Mouse (Mus musculus): ENCODE data around the gene Fbxo7. TPM values are rescaled to one million over a fixed set of nuclear protein-coding genes. Genes with fewer than 3 reads are reported as not detected.

The Fbxo7 gene
- polyA plus RNA-seq, 1 experiment from 2014 or later = 16.6 TPM

GRCm38 (mm10) chr10:86065661-86066060 lies 43.9 kb downstream of the Fbxo7 start:
- peaks cover 7% of the 10 kb centered on the region for H3K4me1 ChIP-seq (ENCODE audit: control insufficient read depth, insufficient read depth, low read length)
- WGBS = 86% methylated on average over 1 of the region's 1 CpGs
- no peak overlapping the region for H3K9ac ChIP-seq (ENCODE audit: low read length)
- no peak overlapping the region for H3K27ac ChIP-seq (ENCODE audit: low read depth, low read length)
- no peaks in the 10 kb centered on the region; the same call in 1 of the 2 replicates for H3K9me3 ChIP-seq (ENCODE audit: control insufficient read depth, low read length)
- no peak overlapping the region for H3K4me2 ChIP-seq
- no peaks in the 10 kb centered on the region for H3K27me3 ChIP-seq (ENCODE audit: control insufficient read depth, insufficient read depth, low read length)
- no peaks in the 10 kb centered on the region for H3K36me3 ChIP-seq (ENCODE audit: control insufficient read depth, insufficient read depth, low read length)
- no peak overlapping the region for H3K4me3 ChIP-seq (ENCODE audit: low read depth, low read length)
- no peak for DNase-seq (ENCODE audit: low spot score, missing footprints)
- ATAC-seq (ENCODE audit: low FRiP score) = no peak

- 84% methylated on average over 5 of the region's 5 CpGs for WGBS
- no peak overlapping the region for H3K4me2 ChIP-seq
- H3K9me3 ChIP-seq (ENCODE audit: control insufficient read depth, low read length) = no peaks in the 10 kb centered on the region; the same call in 1 of the 2 replicates
- peaks cover 7% of the 10 kb centered on the region for H3K4me1 ChIP-seq (ENCODE audit: control insufficient read depth, insufficient read depth, low read length)
- ATAC-seq (ENCODE audit: low FRiP score) (no peak), DNase-seq (ENCODE audit: low spot score, missing footprints) (no peak)
- no peaks in the 10 kb centered on the region for H3K36me3 ChIP-seq (ENCODE audit: control insufficient read depth, insufficient read depth, low read length)
- no peak overlapping the region for H3K27ac ChIP-seq (ENCODE audit: low read depth, low read length)
- no peak overlapping the region for H3K9ac ChIP-seq (ENCODE audit: low read length)
- H3K4me3 ChIP-seq (ENCODE audit: low read depth, low read length) = no peak overlapping the region
- no peaks in the 10 kb centered on the region for H3K27me3 ChIP-seq (ENCODE audit: control insufficient read depth, insufficient read depth, low read length)
Observed at GRCm38 (mm10) chr10:86066651-86067050, 44.9 kb downstream of the Fbxo7 start.

GRCm38 (mm10) chr10:86067911-86068310 lies 46.1 kb downstream of the Fbxo7 start:
- H3K27ac ChIP-seq (ENCODE audit: low read depth, low read length) = no peak overlapping the region
- H3K27me3 ChIP-seq (ENCODE audit: control insufficient read depth, insufficient read depth, low read length) = no peaks in the 10 kb centered on the region
- no peak overlapping the region for H3K9ac ChIP-seq (ENCODE audit: low read length)
- H3K4me2 ChIP-seq = no peak overlapping the region
- DNase-seq (ENCODE audit: low spot score, missing footprints) (no peak), ATAC-seq (ENCODE audit: low FRiP score) (no peak)
- H3K36me3 ChIP-seq (ENCODE audit: control insufficient read depth, insufficient read depth, low read length) = no peaks in the 10 kb centered on the region
- H3K4me3 ChIP-seq (ENCODE audit: low read depth, low read length) = no peak overlapping the region
- H3K9me3 ChIP-seq (ENCODE audit: control insufficient read depth, low read length) = no peaks in the 10 kb centered on the region
- 83% methylated on average over 10 of the region's 10 CpGs for WGBS
- peaks cover 7% of the 10 kb centered on the region for H3K4me1 ChIP-seq (ENCODE audit: control insufficient read depth, insufficient read depth, low read length)

GRCm38 (mm10) chr10:86069341-86069740 lies 47.6 kb downstream of the Fbxo7 start:
- H3K4me1 ChIP-seq (ENCODE audit: control insufficient read depth, insufficient read depth, low read length) = peaks cover 7% of the 10 kb centered on the region
- H3K27ac ChIP-seq (ENCODE audit: low read depth, low read length) = peak overlapping the region; percentile 71; the same call in 1 of the 2 replicates
- 5% methylated on average over 3 of the region's 3 CpGs for WGBS

GRCm38 (mm10) chr10:86070751-86071150 lies 49.0 kb downstream of the Fbxo7 start:
- no peak for ATAC-seq (ENCODE audit: low FRiP score)
- no peaks in the 10 kb centered on the region for H3K36me3 ChIP-seq (ENCODE audit: control insufficient read depth, insufficient read depth, low read length)

More at GRCm38 (mm10) chr10:86069341-86069740, 47.6 kb downstream of the Fbxo7 start:
- H3K4me2 ChIP-seq = no peak overlapping the region
- H3K4me3 ChIP-seq (ENCODE audit: low read depth, low read length) = no peak overlapping the region
- no peaks in the 10 kb centered on the region for H3K27me3 ChIP-seq (ENCODE audit: control insufficient read depth, insufficient read depth, low read length)
- ATAC-seq (ENCODE audit: low FRiP score) (peak; percentile 83), DNase-seq (ENCODE audit: low spot score, missing footprints) (peak; percentile 89)
- 0 out of 2 replicates have a peak overlapping the region, but pooled peaks have one; percentile 13 for H3K9ac ChIP-seq (ENCODE audit: low read length)
- no peaks in the 10 kb centered on the region; the same call in 1 of the 2 replicates for H3K9me3 ChIP-seq (ENCODE audit: control insufficient read depth, low read length)
- H3K36me3 ChIP-seq (ENCODE audit: control insufficient read depth, insufficient read depth, low read length) = no peaks in the 10 kb centered on the region

GRCm38 (mm10) chr10:86074134-86074533 lies 52.4 kb downstream of the Fbxo7 start:
- Histone ChIP-seq H3K4me1 (ENCODE audit: control insufficient read depth, insufficient read depth, low read length) (peaks cover 2% of the 10 kb centered on the region), H3K4me2 (no peak overlapping the region), H3K9ac (ENCODE audit: low read length) (no peak overlapping the region), H3K4me3 (ENCODE audit: low read depth, low read length) (no peak overlapping the region), H3K27me3 (ENCODE audit: control insufficient read depth, insufficient read depth, low read length) (no peaks in the 10 kb centered on the region), H3K27ac (ENCODE audit: low read depth, low read length) (no peak overlapping the region), H3K36me3 (ENCODE audit: control insufficient read depth, insufficient read depth, low read length) (no peaks in the 10 kb centered on the region), H3K9me3 (ENCODE audit: control insufficient read depth, low read length) (no peaks in the 10 kb centered on the region; the same call in 1 of the 2 replicates)
- no peak for ATAC-seq (ENCODE audit: low FRiP score)
- whole genome bisulfite sequencing = 85% methylated on average over 4 of the region's 4 CpGs
- DNase-seq (ENCODE audit: low spot score, missing footprints) = no peak

More at GRCm38 (mm10) chr10:86070751-86071150, 49.0 kb downstream of the Fbxo7 start:
- H3K4me1 ChIP-seq (ENCODE audit: control insufficient read depth, insufficient read depth, low read length) = peaks cover 7% of the 10 kb centered on the region
- DNase-seq (ENCODE audit: low spot score, missing footprints) = no peak
- no peaks in the 10 kb centered on the region; the same call in 1 of the 2 replicates for H3K9me3 ChIP-seq (ENCODE audit: control insufficient read depth, low read length)
- no peak overlapping the region for H3K4me3 ChIP-seq (ENCODE audit: low read depth, low read length)
- no peaks in the 10 kb centered on the region for H3K27me3 ChIP-seq (ENCODE audit: control insufficient read depth, insufficient read depth, low read length)
- H3K27ac ChIP-seq (ENCODE audit: low read depth, low read length) = no peak overlapping the region
- H3K9ac ChIP-seq (ENCODE audit: low read length) = no peak overlapping the region
- 79% methylated on average over 3 of the region's 3 CpGs for WGBS
- H3K4me2 ChIP-seq = no peak overlapping the region

GRCm38 (mm10) chr10:86074971-86075711 lies 53.4 kb downstream of the Fbxo7 start:
- WGBS = 86% methylated on average over 9 of the region's 9 CpGs

GRCm38 (mm10) chr10:86077272-86077671 lies 55.5 kb downstream of the Fbxo7 start:
- no peak for ATAC-seq (ENCODE audit: low FRiP score)
- Histone ChIP-seq H3K27ac (ENCODE audit: low read depth, low read length) (no peak overlapping the region), H3K4me2 (no peak overlapping the region), H3K4me3 (ENCODE audit: low read depth, low read length) (no peak overlapping the region), H3K4me1 (ENCODE audit: control insufficient read depth, insufficient read depth, low read length) (no peaks in the 10 kb centered on the region), H3K9me3 (ENCODE audit: control insufficient read depth, low read length) (no peaks in the 10 kb centered on the region; the same call in 1 of the 2 replicates), H3K27me3 (ENCODE audit: control insufficient read depth, insufficient read depth, low read length) (no peaks in the 10 kb centered on the region), H3K9ac (ENCODE audit: low read length) (no peak overlapping the region), H3K36me3 (ENCODE audit: control insufficient read depth, insufficient read depth, low read length) (no peaks in the 10 kb centered on the region)
- 69% methylated on average over 2 of the region's 2 CpGs for WGBS
- no peak for DNase-seq (ENCODE audit: low spot score, missing footprints)

More at GRCm38 (mm10) chr10:86074971-86075711, 53.4 kb downstream of the Fbxo7 start:
- no peak overlapping the region for H3K4me2 ChIP-seq
- no peak for DNase-seq (ENCODE audit: low spot score, missing footprints)
- H3K36me3 ChIP-seq (ENCODE audit: control insufficient read depth, insufficient read depth, low read length) = no peaks in the 10 kb centered on the region
- H3K27me3 ChIP-seq (ENCODE audit: control insufficient read depth, insufficient read depth, low read length) = no peaks in the 10 kb centered on the region
- H3K4me1 ChIP-seq (ENCODE audit: control insufficient read depth, insufficient read depth, low read length) = no peaks in the 10 kb centered on the region
- H3K9ac ChIP-seq (ENCODE audit: low read length) = no peak overlapping the region
- H3K27ac ChIP-seq (ENCODE audit: low read depth, low read length) = no peak overlapping the region
- ATAC-seq (ENCODE audit: low FRiP score) = no peak
- no peaks in the 10 kb centered on the region; the same call in 1 of the 2 replicates for H3K9me3 ChIP-seq (ENCODE audit: control insufficient read depth, low read length)
- no peak overlapping the region for H3K4me3 ChIP-seq (ENCODE audit: low read depth, low read length)

GRCm38 (mm10) chr10:86078761-86079160 lies 57.0 kb downstream of the Fbxo7 start:
- no peak overlapping the region for H3K9ac ChIP-seq (ENCODE audit: low read length)
- ATAC-seq (ENCODE audit: low FRiP score) (no peak), DNase-seq (ENCODE audit: low spot score, missing footprints) (no peak)
- H3K36me3 ChIP-seq (ENCODE audit: control insufficient read depth, insufficient read depth, low read length) = no peaks in the 10 kb centered on the region
- WGBS = 93% methylated on average over 2 of the region's 2 CpGs
- no peaks in the 10 kb centered on the region; the same call in 1 of the 2 replicates for H3K9me3 ChIP-seq (ENCODE audit: control insufficient read depth, low read length)
- H3K4me1 ChIP-seq (ENCODE audit: control insufficient read depth, insufficient read depth, low read length) = no peaks in the 10 kb centered on the region
- H3K27me3 ChIP-seq (ENCODE audit: control insufficient read depth, insufficient read depth, low read length) = no peaks in the 10 kb centered on the region
- no peak overlapping the region for H3K4me3 ChIP-seq (ENCODE audit: low read depth, low read length)
- H3K4me2 ChIP-seq = no peak overlapping the region
- no peak overlapping the region for H3K27ac ChIP-seq (ENCODE audit: low read depth, low read length)

Measured in midbrain, embryonic 11.5 days (tissue).